Mouse (Mus musculus): ENCODE results near the gene Clybl. TPM values are rescaled to one million over a fixed set of nuclear protein-coding genes. Genes with fewer than 3 reads are reported as not detected.
A peak's percentile ranks its signal among the peaks of the same experiment; 100 is the strongest.

The Clybl gene
- polyA plus RNA-seq, 1 experiment from 2014 or later: 19.9 TPM

DNA sequence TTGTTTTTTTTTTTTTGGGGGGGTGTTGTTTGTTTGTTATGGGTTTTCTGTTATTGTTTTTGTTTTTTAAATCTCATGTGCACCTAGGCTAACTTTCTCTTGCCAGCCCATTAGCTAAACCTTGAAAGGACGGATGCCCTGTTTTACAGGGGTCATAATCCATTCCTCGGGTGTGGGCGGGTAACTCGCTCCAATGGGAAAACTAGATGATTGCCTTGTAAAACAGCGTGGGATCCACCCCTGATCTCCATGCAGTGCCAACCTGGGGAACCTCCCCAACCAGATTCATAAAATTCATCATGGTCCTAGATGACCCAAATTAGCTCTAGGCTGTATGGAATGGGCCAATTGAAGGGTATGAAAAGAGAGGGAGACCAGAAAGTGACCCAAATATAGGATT lies 218.4 kb downstream of the Clybl start:
- H3K4me2 ChIP-seq: no peak overlapping the region
- no peak overlapping the region for H3K9ac ChIP-seq
- no peaks in the 10 kb centered on the region for H3K36me3 ChIP-seq
- WGBS: 82% methylated on average over 5 of the region's 5 CpGs
- peaks cover 12% of the 10 kb centered on the region for H3K4me1 ChIP-seq
- peaks cover 35% of the 10 kb centered on the region for H3K27me3 ChIP-seq
- no peaks in the 10 kb centered on the region for H3K9me3 ChIP-seq
- ATAC-seq (ENCODE audit: insufficient number of reproducible peaks, insufficient read depth, low FRiP score, low TSS enrichment, low read depth): no peak
- no peak overlapping the region for H3K4me3 ChIP-seq
- no peak overlapping the region for H3K27ac ChIP-seq

DNA sequence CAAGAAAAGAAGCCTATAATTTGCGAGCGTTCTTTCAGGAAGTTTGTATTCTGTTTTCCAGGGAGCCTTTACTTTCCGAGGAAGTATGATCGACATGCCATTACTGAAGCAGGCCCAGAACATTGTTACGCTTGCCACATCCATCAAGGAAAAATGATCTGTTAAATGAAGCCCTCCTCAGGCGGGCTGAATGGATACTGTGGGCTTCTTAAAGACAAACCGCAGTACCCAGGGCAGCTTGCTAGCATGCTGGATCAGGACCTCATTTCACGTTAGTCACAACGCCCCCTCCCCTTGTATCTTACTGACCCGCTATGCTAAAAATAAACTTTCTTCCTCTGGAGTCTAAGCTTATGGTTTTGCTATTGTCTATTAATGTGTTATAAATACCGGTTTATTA lies 220.4 kb downstream of the Clybl start:
- Histone ChIP-seq H3K4me2 (no peak overlapping the region), H3K9ac (no peak overlapping the region), H3K36me3 (no peaks in the 10 kb centered on the region), H3K4me3 (no peak overlapping the region), H3K27ac (no peak overlapping the region), H3K4me1 (peaks cover 27% of the 10 kb centered on the region), H3K9me3 (no peaks in the 10 kb centered on the region), H3K27me3 (peaks cover 55% of the 10 kb centered on the region)
- 38% methylated on average over 11 of the region's 11 CpGs for WGBS
- ATAC-seq (ENCODE audit: insufficient number of reproducible peaks, insufficient read depth, low FRiP score, low TSS enrichment, low read depth): no peak

DNA sequence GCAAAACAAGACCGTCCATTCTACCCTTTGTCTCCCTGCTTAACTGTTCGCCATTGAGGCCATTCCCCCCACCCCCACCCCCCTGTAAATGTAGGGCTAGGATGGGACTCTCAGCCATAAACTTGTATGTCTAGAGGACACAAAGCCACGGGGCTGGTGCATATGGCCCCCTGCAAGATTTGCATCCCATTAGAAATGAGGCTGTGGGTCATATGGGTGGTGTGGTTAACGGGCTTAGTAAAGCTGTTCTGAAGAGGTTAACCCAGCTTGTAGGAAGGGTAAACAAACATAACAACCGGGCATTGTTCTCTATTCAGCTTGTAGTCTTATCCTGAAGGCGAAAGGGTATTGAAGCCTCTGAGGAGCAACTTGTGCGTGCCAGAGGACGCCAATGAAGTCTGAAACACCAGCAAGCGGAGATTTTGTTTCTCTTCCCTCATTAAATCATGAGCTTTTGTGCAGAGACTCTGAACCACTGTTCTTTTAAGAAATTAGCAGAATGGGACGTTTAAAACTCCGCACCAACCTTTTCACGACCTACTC lies 221.3 kb downstream of the Clybl start:
- no peaks in the 10 kb centered on the region for H3K9me3 ChIP-seq
- no peak overlapping the region for H3K9ac ChIP-seq
- H3K36me3 ChIP-seq: no peaks in the 10 kb centered on the region
- H3K4me1 ChIP-seq: peaks cover 30% of the 10 kb centered on the region
- no peak overlapping the region for H3K27ac ChIP-seq
- H3K27me3 ChIP-seq: peaks cover 64% of the 10 kb centered on the region
- H3K4me2 ChIP-seq: no peak overlapping the region
- no peak for ATAC-seq (ENCODE audit: insufficient number of reproducible peaks, insufficient read depth, low FRiP score, low TSS enrichment, low read depth)
- WGBS: 33% methylated on average over 12 of the region's 12 CpGs
- H3K4me3 ChIP-seq: no peak overlapping the region

DNA sequence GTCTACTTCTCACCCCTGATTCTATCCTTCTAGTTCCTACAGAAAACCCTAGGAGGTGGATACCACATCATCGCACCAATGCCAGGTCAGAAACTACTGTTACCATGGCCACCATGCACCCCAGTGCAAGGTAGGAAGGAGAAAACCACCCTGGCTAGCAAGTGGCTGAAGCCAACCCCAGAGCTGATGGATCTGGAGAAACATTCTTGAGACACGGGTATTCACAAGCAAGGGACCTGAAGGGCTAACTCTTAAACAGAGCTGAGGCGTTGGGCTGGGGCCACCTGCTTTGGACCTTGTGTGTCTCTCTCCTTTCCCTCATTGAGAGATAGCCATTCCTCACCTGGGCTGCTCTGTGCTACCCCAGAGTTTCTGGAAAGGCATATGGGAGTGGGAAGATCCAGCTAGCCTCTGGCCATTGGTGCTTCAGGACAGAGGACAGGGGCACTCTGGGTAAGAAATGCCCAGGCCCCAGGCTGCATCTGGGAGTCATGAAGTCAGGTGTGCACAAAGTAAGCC lies 222.0 kb downstream of the Clybl start:
- Histone ChIP-seq H3K4me3 (no peak overlapping the region), H3K27ac (no peak overlapping the region), H3K27me3 (peaks cover 71% of the 10 kb centered on the region), H3K4me2 (no peak overlapping the region), H3K9ac (no peak overlapping the region), H3K36me3 (no peaks in the 10 kb centered on the region), H3K9me3 (no peaks in the 10 kb centered on the region), H3K4me1 (peaks cover 30% of the 10 kb centered on the region)
- ATAC-seq (ENCODE audit: insufficient number of reproducible peaks, insufficient read depth, low FRiP score, low TSS enrichment, low read depth): no peak
- 66% methylated on average over 3 of the region's 3 CpGs for WGBS

DNA sequence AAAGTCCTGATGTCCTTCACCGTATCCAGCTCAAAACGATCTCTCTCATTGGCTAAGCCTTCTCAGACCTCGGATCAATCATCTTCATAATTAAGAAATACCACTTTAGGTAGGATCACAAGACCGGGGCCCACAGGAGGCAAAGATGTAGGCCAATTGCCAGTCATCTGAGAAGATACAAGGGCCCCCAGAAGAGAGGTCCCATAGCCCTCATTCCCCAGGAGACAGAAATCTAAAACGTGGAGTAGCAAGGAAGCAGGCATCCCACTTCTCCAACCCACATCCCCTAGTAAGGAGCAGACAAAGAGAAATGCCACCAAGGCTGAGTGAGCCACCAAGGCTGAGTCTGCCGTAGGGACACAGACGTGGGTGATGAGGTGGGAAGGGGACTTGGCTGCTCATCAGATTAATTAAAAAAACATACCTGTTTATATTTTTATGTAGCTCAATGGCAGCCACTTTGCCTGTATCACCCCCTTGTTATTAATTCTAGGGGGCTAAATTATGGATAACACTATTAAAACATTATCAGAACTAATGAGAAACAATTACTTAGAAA lies 223.2 kb downstream of the Clybl start:
- Histone ChIP-seq H3K9me3 (no peaks in the 10 kb centered on the region), H3K9ac (no peak overlapping the region), H3K36me3 (no peaks in the 10 kb centered on the region), H3K4me3 (no peak overlapping the region), H3K27ac (no peak overlapping the region), H3K4me2 (no peak overlapping the region), H3K27me3 (peaks cover 71% of the 10 kb centered on the region), H3K4me1 (peaks cover 30% of the 10 kb centered on the region)
- ATAC-seq (ENCODE audit: insufficient number of reproducible peaks, insufficient read depth, low FRiP score, low TSS enrichment, low read depth): no peak
- WGBS: 75% methylated on average over 7 of the region's 7 CpGs

DNA sequence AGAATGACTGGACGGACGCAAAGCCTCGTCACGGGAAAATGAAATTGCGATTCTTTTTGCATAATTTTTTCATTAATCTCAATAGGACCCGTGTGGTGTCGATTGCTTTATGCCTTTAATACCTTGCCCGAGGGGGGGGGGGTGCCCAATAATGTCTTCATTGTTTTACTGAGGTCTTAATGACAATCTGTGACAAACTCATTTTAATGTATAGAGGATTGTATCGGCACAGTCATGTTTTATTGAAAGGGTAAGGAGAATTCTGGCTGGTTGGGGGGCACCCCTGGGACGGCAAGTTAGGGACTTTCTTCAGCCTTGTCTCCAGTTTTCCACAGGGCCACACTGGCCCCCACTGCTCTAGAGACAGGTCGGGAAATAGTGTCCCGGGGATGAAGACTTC lies 223.7 kb downstream of the Clybl start:
- no peaks in the 10 kb centered on the region for H3K36me3 ChIP-seq
- H3K9me3 ChIP-seq: no peaks in the 10 kb centered on the region
- no peak overlapping the region for H3K4me3 ChIP-seq
- no peak overlapping the region for H3K27ac ChIP-seq
- peaks cover 30% of the 10 kb centered on the region for H3K4me1 ChIP-seq
- H3K9ac ChIP-seq: no peak overlapping the region
- no peak for ATAC-seq (ENCODE audit: insufficient number of reproducible peaks, insufficient read depth, low FRiP score, low TSS enrichment, low read depth)
- WGBS: 46% methylated on average over 12 of the region's 12 CpGs
- peaks cover 71% of the 10 kb centered on the region for H3K27me3 ChIP-seq
- H3K4me2 ChIP-seq: no peak overlapping the region

DNA sequence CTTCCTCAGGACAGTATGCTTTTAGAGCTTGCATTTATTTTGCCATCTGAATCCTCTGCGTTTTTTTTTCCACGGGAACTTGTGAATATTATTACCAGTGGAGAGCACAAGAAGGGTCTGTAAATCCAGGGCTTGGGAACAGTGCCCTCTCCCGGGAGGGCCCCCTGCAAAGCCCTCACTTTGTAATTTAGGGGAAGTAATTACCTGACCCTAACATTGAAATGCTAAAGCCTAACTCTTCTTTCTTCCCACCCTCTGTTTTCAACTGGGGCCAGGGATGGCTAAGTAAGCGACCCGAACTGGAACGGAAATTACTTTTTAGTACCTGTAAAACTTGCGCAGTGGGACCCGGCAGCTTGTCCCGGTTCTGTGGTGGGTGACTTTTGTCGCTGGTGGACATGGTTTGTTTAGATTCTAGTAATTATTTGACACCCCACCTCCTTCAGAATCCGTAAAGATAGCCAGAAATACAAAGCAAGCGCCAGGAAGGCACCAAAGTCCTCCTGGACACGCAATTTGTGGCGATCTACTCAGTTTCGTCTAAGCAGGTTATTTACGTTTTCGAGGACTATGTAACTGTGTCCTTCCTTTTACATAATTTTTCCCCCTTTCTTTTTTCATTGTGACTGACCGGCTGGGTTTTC lies 224.5 kb downstream of the Clybl start:
- H3K36me3 ChIP-seq: no peaks in the 10 kb centered on the region
- 4% methylated on average over 18 of the region's 18 CpGs for WGBS
- peak overlapping the region; percentile 43 for H3K4me3 ChIP-seq
- no peaks in the 10 kb centered on the region for H3K9me3 ChIP-seq
- no peak for ATAC-seq (ENCODE audit: insufficient number of reproducible peaks, insufficient read depth, low FRiP score, low TSS enrichment, low read depth)
- no peak overlapping the region for H3K27ac ChIP-seq
- peaks cover 30% of the 10 kb centered on the region for H3K4me1 ChIP-seq
- H3K4me2 ChIP-seq: peak overlapping the region; percentile 82
- peak overlapping the region; percentile 70; the same call in 1 of the 2 replicates for H3K9ac ChIP-seq
- H3K27me3 ChIP-seq: peaks cover 65% of the 10 kb centered on the region

DNA sequence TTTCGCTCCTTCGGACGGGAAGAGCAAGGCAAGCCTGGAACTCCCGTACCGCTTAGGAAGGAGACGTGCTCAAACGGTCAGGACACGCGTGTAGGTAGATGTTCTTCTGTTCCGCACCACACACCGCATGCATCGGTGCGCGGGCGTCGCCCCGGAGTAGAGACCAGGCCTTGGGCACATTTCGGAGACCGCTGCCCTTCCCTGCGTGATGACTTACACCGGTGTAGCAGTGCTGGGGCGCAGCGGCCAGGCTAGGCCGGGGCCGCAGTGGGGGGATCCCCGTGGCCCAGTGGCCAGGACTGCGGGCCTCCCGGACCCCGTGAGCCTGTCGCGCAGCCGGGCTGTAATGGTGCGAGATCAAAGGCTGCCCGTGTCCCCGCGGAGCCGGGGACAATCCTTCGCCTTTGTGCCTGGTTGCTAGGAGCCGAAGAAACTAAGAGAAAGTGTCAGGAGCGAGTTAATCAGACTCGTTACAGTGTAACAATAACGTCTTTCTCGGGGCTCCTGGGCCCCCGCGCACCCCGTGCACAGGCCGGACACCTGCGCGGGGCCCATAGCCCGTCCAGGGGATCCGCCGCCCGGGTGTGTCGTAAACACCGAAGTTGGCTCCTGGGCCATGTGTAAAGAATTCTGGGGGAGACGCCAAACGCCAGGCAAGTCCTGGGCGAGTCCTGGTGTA lies 225.2 kb downstream of the Clybl start:
- 1% methylated on average over 58 of the region's 58 CpGs for WGBS
- H3K27ac ChIP-seq: no peak overlapping the region
- peak overlapping the region; percentile 82 for H3K4me2 ChIP-seq
- no peaks in the 10 kb centered on the region for H3K36me3 ChIP-seq
- no peaks in the 10 kb centered on the region for H3K9me3 ChIP-seq
- H3K4me1 ChIP-seq: peaks cover 32% of the 10 kb centered on the region
- peak overlapping the region; percentile 70 for H3K9ac ChIP-seq
- peaks cover 62% of the 10 kb centered on the region for H3K27me3 ChIP-seq
- H3K4me3 ChIP-seq: peak overlapping the region; percentile 43
- ATAC-seq (ENCODE audit: insufficient number of reproducible peaks, insufficient read depth, low FRiP score, low TSS enrichment, low read depth): peak; percentile 53; the same call in 1 of the 2 replicates

DNA sequence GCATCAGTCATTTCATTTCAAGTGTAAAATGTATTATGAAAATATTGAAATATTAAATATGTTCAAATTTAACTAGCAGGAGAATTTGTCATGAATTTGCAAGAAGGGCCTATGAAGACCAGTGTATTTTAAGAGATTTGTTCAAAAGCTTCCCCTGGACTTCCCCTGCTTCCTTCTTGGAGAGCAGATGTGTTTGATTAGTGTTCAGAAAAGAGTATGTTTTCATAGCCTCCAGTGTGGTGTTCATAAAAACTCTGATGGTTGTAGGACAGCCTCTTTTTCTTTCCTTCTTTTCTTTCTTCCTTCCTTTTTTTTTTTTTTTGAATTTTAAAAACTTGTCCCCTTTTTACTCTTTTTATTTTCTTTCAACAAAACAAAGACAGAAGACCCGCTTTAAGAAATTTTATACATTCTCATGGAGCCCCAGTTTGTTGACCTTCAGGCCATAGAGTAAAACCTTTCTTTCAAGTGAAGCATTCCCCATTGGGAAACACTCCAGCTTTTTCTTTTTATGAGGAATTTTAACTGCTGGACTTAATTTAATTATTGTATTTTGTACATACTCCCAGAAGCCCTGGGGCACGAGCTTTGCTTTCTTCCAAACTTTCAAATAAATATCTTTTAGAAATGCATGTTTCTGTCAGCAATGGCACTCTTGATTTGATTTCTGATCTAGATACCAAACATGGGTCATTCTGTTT lies 231.5 kb downstream of the Clybl start:
- no peak overlapping the region for H3K4me2 ChIP-seq
- H3K27ac ChIP-seq: peak overlapping the region; percentile 55; the same call in 1 of the 2 replicates
- H3K9ac ChIP-seq: no peak overlapping the region
- H3K36me3 ChIP-seq: no peaks in the 10 kb centered on the region
- H3K9me3 ChIP-seq: no peaks in the 10 kb centered on the region
- H3K27me3 ChIP-seq: peaks cover 6% of the 10 kb centered on the region
- H3K4me1 ChIP-seq: peaks cover 19% of the 10 kb centered on the region; the same call in 1 of the 2 replicates
- WGBS: 12% methylated on average over 2 of the region's 2 CpGs
- no peak for ATAC-seq (ENCODE audit: insufficient number of reproducible peaks, insufficient read depth, low FRiP score, low TSS enrichment, low read depth)
- no peak overlapping the region for H3K4me3 ChIP-seq

DNA sequence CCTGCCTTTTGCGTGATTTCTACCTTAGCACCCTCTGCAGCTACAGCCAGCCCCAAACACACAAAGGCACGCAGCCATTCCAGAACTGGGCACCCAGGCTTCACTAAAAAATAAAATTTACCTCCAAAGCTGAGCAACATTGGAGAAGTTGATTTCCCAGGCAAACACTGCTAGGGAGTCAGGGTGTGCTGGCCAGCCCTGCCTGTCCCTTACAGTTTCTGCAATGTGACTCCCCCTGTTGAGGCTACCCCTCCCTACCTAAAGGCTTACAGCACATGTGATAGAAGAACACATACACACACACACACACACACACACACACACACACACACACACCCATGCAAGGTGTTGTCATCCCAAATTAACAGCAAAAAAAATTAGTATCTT lies 232.0 kb downstream of the Clybl start:
- 30% methylated on average over 2 of the region's 2 CpGs for WGBS
- Histone ChIP-seq H3K36me3 (no peaks in the 10 kb centered on the region), H3K4me2 (no peak overlapping the region), H3K9me3 (no peaks in the 10 kb centered on the region), H3K4me1 (peaks cover 19% of the 10 kb centered on the region; the same call in 1 of the 2 replicates), H3K9ac (no peak overlapping the region), H3K27me3 (peaks cover under 1% of the 10 kb centered on the region), H3K27ac (peak overlapping the region; percentile 55; the same call in 1 of the 2 replicates), H3K4me3 (no peak overlapping the region)
- no peak for ATAC-seq (ENCODE audit: insufficient number of reproducible peaks, insufficient read depth, low FRiP score, low TSS enrichment, low read depth)

DNA sequence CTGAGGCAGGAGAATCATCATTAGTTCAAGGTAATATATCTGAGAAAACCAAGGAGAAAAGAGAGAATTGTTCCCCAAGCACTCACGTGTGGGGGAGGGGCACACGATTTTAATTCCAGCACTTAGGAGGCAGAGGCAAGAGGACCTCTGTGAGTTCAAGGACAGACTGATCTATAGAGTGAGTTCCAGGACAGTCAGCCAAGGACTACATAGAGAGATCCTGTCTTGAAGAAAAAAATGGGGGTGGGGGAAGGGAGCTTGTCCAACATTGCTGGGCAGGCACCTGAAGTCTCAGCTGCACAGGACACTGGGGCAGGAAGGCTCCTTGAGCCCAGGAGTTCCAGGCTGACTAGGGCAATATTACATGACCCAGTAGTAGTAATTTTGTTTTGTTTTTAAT lies 233.3 kb downstream of the Clybl start:
- no peak for ATAC-seq (ENCODE audit: insufficient number of reproducible peaks, insufficient read depth, low FRiP score, low TSS enrichment, low read depth)
- WGBS: 89% methylated on average over 2 of the region's 2 CpGs

More for the DNA sequence above, 233.3 kb downstream of the Clybl start:
- Histone ChIP-seq H3K4me1 (peaks cover 19% of the 10 kb centered on the region; the same call in 1 of the 2 replicates), H3K4me3 (no peak overlapping the region), H3K27ac (no peak overlapping the region), H3K4me2 (no peak overlapping the region), H3K27me3 (no peaks in the 10 kb centered on the region), H3K9ac (no peak overlapping the region), H3K9me3 (no peaks in the 10 kb centered on the region), H3K36me3 (no peaks in the 10 kb centered on the region)
